Mouse (Mus musculus): ENCODE results near the gene Slc38a7. TPM values are rescaled to one million over a fixed set of nuclear protein-coding genes. Genes with fewer than 3 reads are reported as not detected.

Gene Slc38a7
- 25.0 and 26.1 TPM in 2 replicates for polyA plus RNA-seq (2015; fragmentation: Nextera tagmentation; extraction: Ambion mirVana)

DNA sequence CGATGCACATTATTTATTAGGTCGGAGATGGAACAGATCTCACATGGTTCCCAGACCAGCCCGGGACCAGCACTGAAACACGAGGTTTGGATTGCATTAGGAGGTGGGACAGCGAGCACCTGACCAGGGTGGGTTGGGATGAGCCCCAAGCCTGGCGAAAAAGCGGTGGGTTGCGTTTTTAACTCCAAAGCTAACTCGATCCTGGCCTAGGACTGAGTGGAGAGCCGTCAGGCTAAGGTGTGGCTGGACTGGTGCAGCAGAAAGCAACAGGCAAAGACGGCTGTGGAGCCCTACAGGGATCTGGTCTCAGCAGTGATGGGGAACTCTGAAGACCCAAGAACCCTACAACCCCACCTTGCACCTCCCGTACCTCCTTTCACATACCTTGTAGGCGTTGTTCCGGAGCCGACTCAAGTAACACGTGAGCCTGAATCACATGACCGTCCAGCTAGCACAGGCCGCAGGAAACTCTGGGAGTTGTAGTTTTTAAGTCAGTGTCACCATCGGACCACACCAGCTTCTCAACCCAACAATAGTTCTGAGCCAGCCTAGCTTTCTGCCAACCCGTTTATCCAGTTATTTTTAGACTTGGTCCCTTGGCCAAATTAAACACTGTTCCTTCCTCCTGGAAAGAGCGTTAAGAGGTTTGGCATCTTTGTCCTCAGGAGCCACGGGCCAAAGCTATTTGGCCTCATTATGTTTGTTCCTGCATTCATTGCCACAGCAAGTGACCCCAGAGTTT lies at the start of gene Slc38a7:
Gene Slc38a7 (minus strand): TSS at position 438 of the 742 bp plus-strand sequence.
- 23% methylated on average over 22 of the region's 22 CpGs for WGBS
- Histone ChIP-seq H3K27ac (replicated peaks) (no peak within 1 kb of the TSS), H3K4me2 (peak within 1 kb of the TSS; percentile 67)

DNA sequence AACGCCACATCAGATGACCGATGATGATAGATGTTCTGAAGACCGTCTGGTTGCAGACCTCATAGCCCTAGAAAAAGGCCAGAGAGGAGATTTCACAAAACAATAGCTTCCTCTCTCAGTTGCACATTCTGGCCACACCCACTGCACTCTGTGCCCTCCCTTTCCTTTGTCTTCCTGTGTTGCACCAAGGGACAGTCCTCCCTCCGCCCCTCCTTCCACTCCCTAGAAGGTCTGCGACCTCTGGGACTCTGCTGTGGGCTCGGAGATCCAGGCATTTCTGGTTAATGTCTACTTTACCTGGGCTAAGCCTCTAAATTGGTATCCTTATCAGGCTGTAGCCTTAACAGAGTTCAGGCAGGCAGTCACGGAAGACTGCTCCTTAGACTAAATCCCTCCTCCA lies 48.5 kb upstream of the Slc38a7 start:
- H3K4me2 ChIP-seq: no peak overlapping the region
- WGBS: 13% methylated on average over 7 of the region's 7 CpGs
- no peak overlapping the region for H3K27ac ChIP-seq (replicated peaks)
- no peaks in the 10 kb centered on the region for H3K27me3 ChIP-seq
- H3K36me3 ChIP-seq: no peaks in the 10 kb centered on the region
- H3K4me1 ChIP-seq (replicated peaks): no peaks in the 10 kb centered on the region
- H3K4me3 ChIP-seq: no peak overlapping the region
- no peak for ATAC-seq (ENCODE audit: low FRiP score, low read depth)
- H3K9me3 ChIP-seq: no peaks in the 10 kb centered on the region
- no peak overlapping the region for H3K9ac ChIP-seq

More for the DNA sequence above, at the start of gene Slc38a7:
- no peaks in the 10 kb centered on the region for H3K9me3 ChIP-seq
- peak within 1 kb of the TSS; percentile 61 for H3K9ac ChIP-seq
- no peaks in the 10 kb centered on the region for H3K36me3 ChIP-seq
- H3K4me1 ChIP-seq (replicated peaks): peaks cover 14% of the 10 kb centered on the region
- H3K27me3 ChIP-seq: no peaks in the 10 kb centered on the region
- peak; percentile 95 for ATAC-seq (ENCODE audit: low FRiP score, low read depth)
- H3K4me3 ChIP-seq: peak within 1 kb of the TSS; percentile 71

DNA sequence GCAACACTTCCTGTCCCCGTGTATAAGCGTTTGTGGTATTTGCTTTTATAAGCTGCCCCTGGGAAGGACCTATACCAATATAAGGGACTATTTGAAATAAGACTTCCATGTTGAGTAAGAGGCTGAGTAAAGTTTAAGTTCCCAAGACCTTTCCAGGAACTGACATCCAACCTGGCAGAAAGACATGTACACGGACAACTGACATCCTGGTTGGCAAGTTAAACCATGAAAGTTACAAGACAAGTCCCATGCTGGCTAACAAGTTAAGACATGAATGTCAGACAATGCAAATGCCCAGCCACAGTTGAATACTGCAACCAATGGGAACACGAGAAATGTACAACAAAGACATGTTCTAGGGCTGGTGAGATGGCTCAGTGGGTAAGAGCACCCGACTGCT lies 40.4 kb upstream of the Slc38a7 start:
- no peak overlapping the region for H3K9ac ChIP-seq
- ATAC-seq (ENCODE audit: low FRiP score, low read depth): no peak
- no peak overlapping the region for H3K4me3 ChIP-seq
- WGBS: 81% methylated on average over 5 of the region's 5 CpGs
- no peak overlapping the region for H3K27ac ChIP-seq (replicated peaks)
- no peaks in the 10 kb centered on the region for H3K9me3 ChIP-seq
- H3K4me1 ChIP-seq (replicated peaks): no peaks in the 10 kb centered on the region
- no peak overlapping the region for H3K4me2 ChIP-seq
- no peaks in the 10 kb centered on the region for H3K27me3 ChIP-seq
- H3K36me3 ChIP-seq: no peaks in the 10 kb centered on the region

DNA sequence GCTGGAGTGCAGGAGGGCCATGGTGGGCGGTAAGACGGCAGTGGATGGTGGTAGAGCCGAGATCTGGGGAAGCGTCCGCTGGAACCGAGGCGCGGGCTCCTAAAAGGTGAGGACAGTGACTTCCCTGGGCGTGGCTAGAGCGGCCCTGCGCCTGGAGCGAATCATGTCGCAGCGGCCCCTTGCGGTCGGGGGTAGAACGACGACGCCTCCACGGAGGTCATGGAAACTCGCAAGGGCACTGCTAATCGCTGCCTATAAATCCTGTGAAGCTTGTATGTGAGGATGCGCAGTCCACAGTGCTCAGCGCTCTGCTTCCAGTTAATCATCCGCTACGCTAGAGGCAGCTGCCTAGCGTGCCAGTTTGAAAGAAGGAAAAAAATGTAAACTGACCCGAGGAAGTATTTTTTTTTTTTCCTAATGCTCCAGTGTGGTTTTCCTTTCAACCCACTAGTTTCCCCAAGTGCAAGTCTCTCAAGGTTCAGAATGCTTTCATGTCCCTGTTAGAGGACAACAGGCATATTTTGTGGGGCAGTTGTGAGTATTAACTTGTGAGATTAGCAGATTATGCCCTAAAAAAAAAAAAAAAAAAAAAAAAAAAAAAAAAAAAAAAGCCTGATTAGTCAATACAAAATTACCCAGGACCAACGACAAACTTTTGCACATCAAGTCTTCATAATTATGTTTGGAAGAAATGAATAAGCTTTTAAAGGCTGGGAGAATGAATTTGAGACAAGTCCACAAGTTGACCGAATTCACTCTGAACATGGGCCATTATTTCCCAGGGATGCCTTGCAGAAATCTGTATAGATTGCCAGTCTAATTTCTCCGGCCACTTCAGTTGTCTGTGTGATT lies 35.2 kb upstream of the Slc38a7 start, which contains the start of gene Got2:
Gene Got2 (minus strand): TSS at position 263 of the 852 bp plus-strand sequence.
- no peaks in the 10 kb centered on the region for H3K27me3 ChIP-seq
- H3K9me3 ChIP-seq: no peaks in the 10 kb centered on the region
- WGBS: 7% methylated on average over 31 of the region's 31 CpGs
- peak within 1 kb of the TSS; percentile 64 for H3K4me2 ChIP-seq
- no peaks in the 10 kb centered on the region for H3K36me3 ChIP-seq
- peaks cover 27% of the 10 kb centered on the region for H3K4me1 ChIP-seq (replicated peaks)
- ATAC-seq (ENCODE audit: low FRiP score, low read depth): peak; percentile 86
- H3K27ac ChIP-seq (replicated peaks): peak within 1 kb of the TSS; percentile 86
- peak within 1 kb of the TSS; percentile 94 for H3K9ac ChIP-seq
- peak within 1 kb of the TSS; percentile 98 for H3K4me3 ChIP-seq

DNA sequence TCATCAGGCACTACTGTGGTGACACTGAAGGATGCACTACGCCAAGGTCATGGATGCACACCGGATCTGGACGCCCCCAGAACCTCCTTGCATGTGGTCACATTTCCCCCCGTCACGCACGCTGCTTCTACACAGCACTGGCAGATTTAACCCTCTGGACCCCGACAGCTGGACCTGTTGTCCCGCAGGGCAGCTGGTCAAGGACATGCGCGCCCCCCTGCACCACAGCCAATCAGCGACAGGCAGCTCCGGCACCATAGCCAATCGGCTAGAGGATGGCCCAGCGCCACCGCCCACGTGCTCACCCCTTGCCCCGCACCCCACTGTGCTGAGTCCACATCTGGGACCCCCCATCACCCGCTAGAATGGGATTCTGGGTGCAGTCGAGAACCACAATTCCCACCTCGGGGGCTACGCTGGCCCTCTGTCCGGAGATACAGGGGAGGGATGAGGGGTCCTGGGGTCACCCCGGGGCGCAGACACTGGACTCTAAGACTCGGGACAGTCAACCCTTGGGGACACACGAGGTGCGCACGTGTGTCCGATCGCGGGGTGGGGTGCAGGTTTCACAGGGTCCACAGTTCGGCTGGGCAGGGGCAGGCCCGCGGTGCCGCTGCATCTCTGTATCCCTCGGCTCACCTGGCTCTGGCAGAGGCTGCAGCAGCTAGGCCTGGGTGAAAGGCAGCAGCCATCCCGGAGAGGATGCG lies 34.4 kb upstream of the Slc38a7 start:
- H3K36me3 ChIP-seq: no peaks in the 10 kb centered on the region
- no peaks in the 10 kb centered on the region for H3K27me3 ChIP-seq
- H3K27ac ChIP-seq (replicated peaks): peak overlapping the region; percentile 86
- peaks cover 27% of the 10 kb centered on the region for H3K4me1 ChIP-seq (replicated peaks)
- no peaks in the 10 kb centered on the region for H3K9me3 ChIP-seq
- peak overlapping the region; percentile 64 for H3K4me2 ChIP-seq
- ATAC-seq (ENCODE audit: low FRiP score, low read depth): peak; percentile 94
- peak overlapping the region; percentile 94 for H3K9ac ChIP-seq
- H3K4me3 ChIP-seq: peak overlapping the region; percentile 98
- under 1% methylated on average over 38 of the region's 38 CpGs for WGBS

DNA sequence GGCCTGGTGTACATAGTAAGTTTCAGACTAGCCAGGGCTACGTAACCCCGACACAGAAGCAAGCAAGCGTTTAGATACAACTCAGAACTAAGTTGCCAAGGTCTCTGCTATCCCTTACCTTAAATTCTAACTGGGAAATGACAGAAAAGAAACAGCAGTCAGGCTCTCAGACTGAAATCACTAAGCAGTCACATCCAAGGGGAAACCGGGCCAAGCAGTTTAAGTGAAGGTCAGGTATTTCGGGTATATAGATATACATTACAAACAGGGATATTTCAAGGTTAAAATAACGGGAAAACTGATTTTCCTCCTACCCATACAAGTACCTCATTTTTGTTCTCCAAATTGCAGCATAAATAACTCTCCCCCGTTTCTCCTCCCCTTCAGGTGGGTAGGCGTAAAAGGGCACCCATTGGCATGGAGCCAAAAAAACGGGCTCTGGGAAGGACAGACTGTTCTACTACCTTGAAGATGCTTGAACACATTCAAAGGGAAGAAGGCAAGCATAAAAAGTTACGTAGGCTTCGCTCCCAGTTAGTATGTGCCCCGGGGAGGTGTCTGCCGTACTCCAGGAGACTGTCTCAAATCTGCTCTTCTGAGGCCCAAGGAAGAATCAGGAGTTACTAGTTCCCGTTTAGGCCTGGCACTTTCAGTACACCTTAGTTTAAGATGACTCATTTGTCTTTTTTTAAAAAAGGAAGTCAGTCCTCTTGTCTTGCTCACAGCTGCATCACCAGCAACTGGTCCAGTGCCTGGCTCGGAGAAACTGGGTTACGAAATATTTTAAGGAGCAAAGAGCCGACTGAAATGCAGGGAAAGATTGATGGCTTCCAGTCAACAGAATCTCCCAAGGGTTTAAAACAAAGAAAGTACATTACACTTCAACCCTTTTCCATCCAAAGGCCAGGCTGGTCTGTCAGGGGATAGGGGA lies 33.6 kb upstream of the Slc38a7 start:
- no peaks in the 10 kb centered on the region for H3K27me3 ChIP-seq
- ATAC-seq (ENCODE audit: low FRiP score, low read depth): no peak
- H3K4me2 ChIP-seq: peak overlapping the region; percentile 64
- no peaks in the 10 kb centered on the region for H3K9me3 ChIP-seq
- H3K36me3 ChIP-seq: no peaks in the 10 kb centered on the region
- H3K4me3 ChIP-seq: peak overlapping the region; percentile 98
- peak overlapping the region; percentile 94 for H3K9ac ChIP-seq
- peak overlapping the region; percentile 86 for H3K27ac ChIP-seq (replicated peaks)
- H3K4me1 ChIP-seq (replicated peaks): peaks cover 27% of the 10 kb centered on the region
- WGBS: 67% methylated on average over 17 of the region's 17 CpGs

DNA sequence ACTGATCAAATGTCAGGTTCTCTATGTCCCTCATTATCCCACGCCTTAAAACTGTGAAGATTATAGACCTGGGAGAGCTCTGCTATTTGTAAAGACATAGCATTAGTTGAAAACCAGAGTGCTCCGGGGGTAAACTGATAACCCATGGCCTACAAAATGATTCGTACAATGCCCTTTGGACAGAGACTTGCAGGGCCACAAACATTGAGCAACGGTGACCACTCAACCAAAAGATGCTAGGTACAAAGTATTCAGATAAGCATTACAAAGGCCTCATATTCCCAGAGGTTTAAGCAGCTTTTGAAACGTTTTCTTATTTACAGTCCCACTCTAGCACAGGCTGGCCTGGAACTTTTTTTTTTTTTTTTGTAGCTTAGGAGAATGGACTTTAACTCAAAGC lies 32.6 kb upstream of the Slc38a7 start:
- Histone ChIP-seq H3K27me3 (no peaks in the 10 kb centered on the region), H3K4me3 (no peak overlapping the region), H3K9me3 (no peaks in the 10 kb centered on the region), H3K9ac (no peak overlapping the region), H3K4me1 (replicated peaks) (peaks cover 27% of the 10 kb centered on the region), H3K4me2 (no peak overlapping the region), H3K36me3 (no peaks in the 10 kb centered on the region), H3K27ac (replicated peaks) (no peak overlapping the region)
- 81% methylated on average over 5 of the region's 5 CpGs for WGBS
- ATAC-seq (ENCODE audit: low FRiP score, low read depth): no peak

DNA sequence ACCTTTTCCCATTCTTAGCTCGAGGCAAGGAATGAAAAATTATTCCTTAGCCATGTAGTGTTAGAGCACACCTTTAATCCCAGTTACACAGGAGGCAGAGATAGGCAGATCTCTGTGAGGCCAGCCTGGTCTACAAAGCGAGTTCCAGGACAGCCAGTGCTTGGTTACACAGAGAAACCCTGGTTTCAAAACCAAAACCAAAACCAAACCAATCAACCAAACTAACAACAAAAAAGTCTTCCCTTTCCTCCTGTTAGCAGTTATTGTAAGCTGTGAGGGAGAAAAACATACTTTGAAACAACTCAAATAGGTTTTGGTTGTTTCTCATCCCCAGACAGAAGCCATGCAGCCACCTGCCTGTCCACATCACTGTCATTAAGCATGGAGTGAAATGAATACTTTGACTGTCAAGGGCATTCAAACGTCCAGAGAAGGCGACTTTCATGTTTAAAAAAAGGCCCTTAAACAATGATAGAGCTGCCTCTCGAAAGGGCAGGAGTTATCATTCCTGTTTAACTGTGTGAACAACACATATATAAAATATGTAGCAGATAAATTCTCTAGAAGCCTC lies 32.0 kb upstream of the Slc38a7 start:
- 82% methylated on average over 5 of the region's 5 CpGs for WGBS
- Histone ChIP-seq H3K27ac (replicated peaks) (no peak overlapping the region), H3K4me2 (no peak overlapping the region), H3K9ac (no peak overlapping the region), H3K36me3 (no peaks in the 10 kb centered on the region), H3K27me3 (no peaks in the 10 kb centered on the region), H3K4me3 (no peak overlapping the region), H3K4me1 (replicated peaks) (peaks cover 27% of the 10 kb centered on the region), H3K9me3 (no peaks in the 10 kb centered on the region)
- ATAC-seq (ENCODE audit: low FRiP score, low read depth): no peak

DNA sequence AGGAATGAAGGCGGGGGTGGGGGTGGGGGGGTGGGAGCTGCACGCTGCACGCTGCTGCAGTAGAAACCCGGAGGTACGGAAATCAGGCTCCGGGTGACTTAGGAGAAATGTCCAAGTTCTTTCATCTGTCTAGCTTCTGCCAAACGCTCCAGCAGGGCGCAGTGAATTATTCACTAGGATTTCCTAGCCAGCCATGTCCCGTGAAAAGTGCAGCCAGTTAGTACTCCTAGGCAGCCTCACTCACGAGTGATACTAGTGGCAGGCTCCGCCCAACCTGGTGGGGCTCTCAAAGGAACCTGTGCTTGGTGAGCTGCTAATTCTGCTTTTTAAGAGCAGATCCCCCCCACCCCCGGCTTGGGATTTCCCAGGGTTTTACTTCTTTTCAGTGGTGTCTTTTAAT lies 31.2 kb upstream of the Slc38a7 start:
- no peaks in the 10 kb centered on the region for H3K27me3 ChIP-seq
- H3K4me3 ChIP-seq: no peak overlapping the region
- H3K36me3 ChIP-seq: no peaks in the 10 kb centered on the region
- H3K4me2 ChIP-seq: no peak overlapping the region
- H3K9ac ChIP-seq: no peak overlapping the region
- no peak overlapping the region for H3K27ac ChIP-seq (replicated peaks)
- 79% methylated on average over 12 of the region's 12 CpGs for WGBS
- H3K4me1 ChIP-seq (replicated peaks): peaks cover 27% of the 10 kb centered on the region
- no peak for ATAC-seq (ENCODE audit: low FRiP score, low read depth)
- H3K9me3 ChIP-seq: no peaks in the 10 kb centered on the region

DNA sequence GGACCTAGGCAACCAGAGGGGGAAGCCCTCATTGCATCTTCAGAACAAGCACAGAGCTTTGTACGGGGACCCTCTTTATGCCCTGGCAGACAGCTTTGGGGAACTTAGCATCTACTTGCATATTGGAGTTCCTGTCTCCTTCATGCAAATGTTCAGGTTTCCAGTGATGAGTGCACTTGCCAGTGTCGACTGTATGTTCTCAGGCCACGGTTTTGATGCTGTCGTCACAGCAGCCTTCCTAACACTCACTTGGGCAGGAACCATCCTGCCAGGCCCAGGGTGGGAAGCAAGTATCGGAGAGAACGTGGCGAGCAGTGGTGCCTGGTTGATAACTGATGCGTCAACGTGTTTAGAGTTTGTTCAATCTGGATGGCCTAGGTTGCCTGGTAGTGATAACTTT lies 28.9 kb upstream of the Slc38a7 start:
- no peak overlapping the region for H3K4me3 ChIP-seq
- H3K4me2 ChIP-seq: no peak overlapping the region
- ATAC-seq (ENCODE audit: low FRiP score, low read depth): no peak
- H3K36me3 ChIP-seq: peaks cover 3% of the 10 kb centered on the region
- H3K27ac ChIP-seq (replicated peaks): no peak overlapping the region
- 92% methylated on average over 9 of the region's 9 CpGs for WGBS
- H3K4me1 ChIP-seq (replicated peaks): peaks cover 37% of the 10 kb centered on the region
- no peak overlapping the region for H3K9ac ChIP-seq
- no peaks in the 10 kb centered on the region for H3K27me3 ChIP-seq
- H3K9me3 ChIP-seq: no peaks in the 10 kb centered on the region

DNA sequence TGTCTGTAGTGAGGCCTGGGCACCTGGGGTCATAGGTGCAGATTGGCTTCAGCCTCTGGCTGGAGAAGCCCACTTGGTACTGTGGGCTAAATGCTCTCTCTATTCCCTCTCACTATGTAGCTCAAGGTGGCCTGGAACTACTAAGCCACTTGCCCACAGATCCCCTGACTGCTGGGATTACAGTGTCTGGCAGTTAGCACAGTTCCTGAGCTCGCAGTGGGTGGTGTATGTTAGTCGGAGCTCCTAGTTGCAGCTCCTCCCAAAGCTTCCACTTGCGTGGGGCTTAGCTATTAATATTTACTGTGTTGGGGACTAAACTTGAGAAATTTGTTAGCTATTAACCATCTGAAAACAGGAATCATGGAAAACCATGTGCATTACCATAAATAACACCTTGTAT lies 28.2 kb upstream of the Slc38a7 start:
- H3K9ac ChIP-seq: no peak overlapping the region
- H3K27ac ChIP-seq (replicated peaks): no peak overlapping the region

More for the DNA sequence above, 28.2 kb upstream of the Slc38a7 start:
- Histone ChIP-seq H3K36me3 (peaks cover 9% of the 10 kb centered on the region), H3K4me3 (no peak overlapping the region), H3K4me2 (no peak overlapping the region), H3K9me3 (no peaks in the 10 kb centered on the region), H3K4me1 (replicated peaks) (peaks cover 31% of the 10 kb centered on the region), H3K27me3 (no peaks in the 10 kb centered on the region)
- no peak for ATAC-seq (ENCODE audit: low FRiP score, low read depth)
- WGBS: 82% methylated on average over 3 of the region's 3 CpGs

Data from hindbrain, embryonic 15.5 days (tissue).